Mouse (Mus musculus): ENCODE data around the gene Antxr1. TPM values are rescaled to one million over a fixed set of nuclear protein-coding genes. Genes with fewer than 3 reads are reported as not detected.

Gene Antxr1
- polyA plus RNA-seq, 1 experiment from 2014 or later = 2.8 TPM

DNA sequence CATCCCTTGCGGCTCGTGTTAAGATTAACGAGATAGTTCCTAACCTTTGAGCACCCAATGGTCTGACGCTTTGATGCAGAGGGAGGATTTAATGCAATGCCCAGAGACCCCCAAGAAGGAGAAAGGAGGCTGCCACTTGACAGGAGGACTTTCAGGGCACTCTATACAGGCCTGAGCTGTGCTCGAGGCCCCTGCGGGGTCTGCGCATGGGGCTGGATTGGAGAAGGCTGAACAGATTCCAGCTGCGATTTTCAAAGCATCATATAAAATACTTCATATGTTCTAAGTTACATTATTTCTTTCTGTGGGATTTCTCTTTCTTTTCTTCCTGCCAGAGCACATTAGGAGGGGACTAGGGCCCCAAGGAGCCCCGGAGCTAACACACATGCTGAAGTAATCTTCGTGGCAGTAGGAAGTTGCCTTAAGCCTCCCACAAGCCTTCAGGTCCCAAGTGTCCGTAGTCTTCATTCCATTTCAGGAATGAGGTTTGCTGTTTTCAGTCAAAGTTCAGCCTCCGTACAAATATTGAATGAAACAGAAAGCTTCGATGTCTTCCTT lies 133.5 kb downstream of the Antxr1 start:
- H3K36me3 ChIP-seq = peaks cover 9% of the 10 kb centered on the region
- H3K27ac ChIP-seq = no peak overlapping the region
- no peak overlapping the region for H3K4me3 ChIP-seq
- 93% methylated on average over 13 of the region's 13 CpGs for WGBS
- H3K27me3 ChIP-seq (ENCODE audit: insufficient read depth, poor library complexity, severe bottlenecking) = no peaks in the 10 kb centered on the region
- DNase-seq (ENCODE audit: low spot score) = no peak
- no peaks in the 10 kb centered on the region for H3K9me3 ChIP-seq
- H3K4me1 ChIP-seq (replicated peaks) = 0 out of 2 replicates have a peak, but pooled peaks cover 4% of the 10 kb centered on the region

DNA sequence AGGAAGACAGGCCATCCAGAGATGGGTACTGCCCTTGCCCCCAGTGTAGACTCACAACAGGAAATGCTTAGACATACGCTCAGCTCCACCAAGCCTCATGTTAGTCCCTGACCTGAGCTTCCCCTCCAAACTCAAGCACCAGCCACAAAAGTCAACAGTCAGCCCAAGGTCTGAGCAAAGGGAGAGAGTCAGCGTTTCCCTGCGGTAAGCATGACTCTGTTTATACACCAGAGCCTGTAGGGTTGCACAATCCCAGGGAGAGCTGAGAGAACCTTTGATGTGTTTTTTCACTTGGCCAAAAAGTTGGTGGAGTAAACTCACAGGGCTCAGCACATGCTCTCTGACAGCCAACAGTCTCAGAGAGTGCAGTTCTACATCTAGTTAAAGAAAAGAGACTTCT lies 145.9 kb downstream of the Antxr1 start:
- DNase-seq (ENCODE audit: low spot score) = no peak
- peaks cover 3% of the 10 kb centered on the region for H3K36me3 ChIP-seq

DNA sequence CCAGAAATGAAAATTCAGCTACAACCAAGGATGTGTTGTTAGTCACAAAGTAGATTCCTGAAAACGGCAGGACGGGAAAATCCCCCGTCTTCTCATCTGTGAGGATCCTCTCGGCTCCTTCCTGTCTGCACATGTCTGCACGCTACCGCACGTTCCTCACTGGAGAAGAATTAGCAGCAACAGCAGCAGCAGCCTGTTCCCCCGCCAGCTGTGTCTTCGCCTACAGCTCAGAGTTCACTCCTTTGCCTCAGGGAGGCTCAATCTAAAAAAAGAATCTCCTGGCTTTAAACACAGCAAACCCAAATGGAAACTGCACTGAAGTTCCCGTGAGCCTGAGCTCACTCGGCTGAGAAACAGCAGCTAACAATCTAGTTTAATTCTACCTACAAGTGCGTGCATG lies 148.6 kb downstream of the Antxr1 start:
- DNase-seq (ENCODE audit: low spot score) = no peak
- WGBS = 83% methylated on average over 12 of the region's 12 CpGs

More for the DNA sequence above, 145.9 kb downstream of the Antxr1 start:
- no peak overlapping the region for H3K27ac ChIP-seq
- no peaks in the 10 kb centered on the region for H3K27me3 ChIP-seq (ENCODE audit: insufficient read depth, poor library complexity, severe bottlenecking)
- 76% methylated on average over 3 of the region's 3 CpGs for WGBS
- no peak overlapping the region for H3K4me3 ChIP-seq
- 0 out of 2 replicates have a peak, but pooled peaks cover 3% of the 10 kb centered on the region for H3K4me1 ChIP-seq (replicated peaks)
- no peaks in the 10 kb centered on the region for H3K9me3 ChIP-seq

DNA sequence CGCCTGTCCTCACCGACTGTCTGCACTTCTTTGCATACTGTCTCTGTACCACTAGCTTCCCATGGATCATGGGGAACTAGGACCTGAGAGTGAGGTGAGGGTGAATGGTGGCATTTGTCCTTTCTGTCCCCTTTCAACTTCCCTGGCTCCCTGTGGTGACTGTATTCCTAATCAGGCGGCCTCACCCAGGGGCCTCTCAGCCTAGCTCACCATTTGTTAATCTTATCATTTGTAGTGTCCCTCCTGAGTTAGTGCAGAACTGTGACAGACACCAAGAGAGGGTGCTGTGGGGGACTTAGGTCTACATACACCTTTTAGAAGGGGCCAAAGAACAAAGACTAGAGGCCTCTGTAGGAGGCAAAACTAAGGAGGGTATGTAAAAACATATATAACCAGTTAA lies 151.2 kb downstream of the Antxr1 start:
- DNase-seq (ENCODE audit: low spot score) = no peak
- Histone ChIP-seq H3K4me3 (no peak overlapping the region), H3K27ac (0 out of 2 replicates have a peak overlapping the region, but pooled peaks have one; percentile 23), H3K27me3 (ENCODE audit: insufficient read depth, poor library complexity, severe bottlenecking) (no peaks in the 10 kb centered on the region), H3K4me1 (replicated peaks) (no peaks in the 10 kb centered on the region), H3K9me3 (no peaks in the 10 kb centered on the region), H3K36me3 (peaks cover 7% of the 10 kb centered on the region)
- WGBS = 77% methylated on average over 3 of the region's 3 CpGs

More for the DNA sequence above, 148.6 kb downstream of the Antxr1 start:
- H3K27me3 ChIP-seq (ENCODE audit: insufficient read depth, poor library complexity, severe bottlenecking) = no peaks in the 10 kb centered on the region
- H3K9me3 ChIP-seq = no peaks in the 10 kb centered on the region
- peaks cover 3% of the 10 kb centered on the region for H3K36me3 ChIP-seq
- 0 out of 2 replicates have a peak, but pooled peaks cover 3% of the 10 kb centered on the region for H3K4me1 ChIP-seq (replicated peaks)
- H3K4me3 ChIP-seq = no peak overlapping the region
- H3K27ac ChIP-seq = no peak overlapping the region

DNA sequence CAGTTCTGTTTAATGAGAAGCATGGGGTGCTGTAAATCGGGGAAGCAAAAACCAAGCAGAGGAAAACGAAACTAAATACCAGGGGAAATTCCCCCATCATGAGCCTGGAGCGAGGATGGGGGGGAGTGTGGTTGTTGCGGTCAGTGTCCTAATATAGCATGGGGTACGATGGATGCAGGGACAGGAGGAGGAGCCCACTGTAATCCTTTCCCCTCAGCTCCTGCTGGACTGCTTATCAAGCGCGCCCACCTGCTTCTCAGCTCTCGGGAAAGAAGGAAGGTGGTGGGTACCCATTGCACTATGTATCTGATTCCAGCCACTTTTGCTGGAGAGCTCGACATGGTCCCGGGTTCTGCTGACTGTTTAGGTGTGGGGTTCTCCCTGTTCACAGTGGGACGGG lies 151.6 kb downstream of the Antxr1 start:
- WGBS = 85% methylated on average over 11 of the region's 11 CpGs
- peaks cover 11% of the 10 kb centered on the region for H3K36me3 ChIP-seq
- no peaks in the 10 kb centered on the region for H3K4me1 ChIP-seq (replicated peaks)
- peak overlapping the region; percentile 23; the same call in 1 of the 2 replicates for H3K27ac ChIP-seq
- DNase-seq (ENCODE audit: low spot score) = no peak
- H3K9me3 ChIP-seq = no peaks in the 10 kb centered on the region
- no peaks in the 10 kb centered on the region for H3K27me3 ChIP-seq (ENCODE audit: insufficient read depth, poor library complexity, severe bottlenecking)
- H3K4me3 ChIP-seq = no peak overlapping the region

DNA sequence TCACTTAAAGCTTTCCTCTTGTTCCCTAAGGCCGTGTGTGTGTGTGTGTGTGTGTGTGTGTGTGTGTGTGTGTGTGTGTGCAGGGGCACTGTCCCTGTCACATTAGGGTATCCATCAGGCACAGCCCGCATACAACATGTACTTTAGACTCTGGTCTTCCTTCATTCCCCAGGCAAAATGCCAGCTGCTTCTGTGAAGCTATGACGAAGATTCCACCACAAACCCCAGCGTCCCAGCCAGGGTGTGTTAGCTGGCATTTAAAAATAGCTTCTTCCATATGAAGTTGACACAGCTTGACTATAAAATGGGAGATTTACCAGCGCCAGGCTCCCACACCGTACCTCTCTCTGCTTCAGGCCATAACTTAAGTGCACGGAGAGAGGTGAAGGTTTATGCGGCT lies 152.5 kb downstream of the Antxr1 start:
- Histone ChIP-seq H3K27ac (no peak overlapping the region), H3K36me3 (peaks cover 17% of the 10 kb centered on the region), H3K27me3 (ENCODE audit: insufficient read depth, poor library complexity, severe bottlenecking) (no peaks in the 10 kb centered on the region), H3K4me1 (replicated peaks) (no peaks in the 10 kb centered on the region), H3K9me3 (no peaks in the 10 kb centered on the region), H3K4me3 (no peak overlapping the region)
- DNase-seq (ENCODE audit: low spot score) = no peak
- 88% methylated on average over 8 of the region's 8 CpGs for WGBS

DNA sequence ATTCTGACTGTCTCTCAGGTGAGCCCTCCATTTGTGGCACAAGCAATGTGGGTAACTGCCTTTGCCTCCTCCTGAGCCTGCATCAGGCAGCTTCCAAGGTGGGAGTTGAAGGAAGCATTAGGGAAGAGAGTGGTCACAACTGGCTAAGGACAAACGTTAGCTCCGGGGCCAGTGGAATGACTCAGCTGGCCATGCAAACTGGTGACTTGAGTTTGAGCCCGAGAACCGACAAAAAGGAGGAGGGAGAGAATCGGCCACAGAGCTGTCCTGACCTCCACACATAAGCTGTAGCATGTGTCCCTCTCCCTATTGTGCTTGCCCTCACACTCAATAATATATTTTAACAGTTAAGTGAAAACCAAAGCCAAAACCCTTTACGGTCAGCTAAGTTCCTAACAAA lies 152.9 kb downstream of the Antxr1 start:
- WGBS = 87% methylated on average over 6 of the region's 6 CpGs
- H3K27me3 ChIP-seq (ENCODE audit: insufficient read depth, poor library complexity, severe bottlenecking) = no peaks in the 10 kb centered on the region
- DNase-seq (ENCODE audit: low spot score) = no peak
- peaks cover 19% of the 10 kb centered on the region for H3K36me3 ChIP-seq
- H3K4me1 ChIP-seq (replicated peaks) = no peaks in the 10 kb centered on the region
- no peak overlapping the region for H3K4me3 ChIP-seq
- H3K9me3 ChIP-seq = no peaks in the 10 kb centered on the region
- H3K27ac ChIP-seq = no peak overlapping the region

DNA sequence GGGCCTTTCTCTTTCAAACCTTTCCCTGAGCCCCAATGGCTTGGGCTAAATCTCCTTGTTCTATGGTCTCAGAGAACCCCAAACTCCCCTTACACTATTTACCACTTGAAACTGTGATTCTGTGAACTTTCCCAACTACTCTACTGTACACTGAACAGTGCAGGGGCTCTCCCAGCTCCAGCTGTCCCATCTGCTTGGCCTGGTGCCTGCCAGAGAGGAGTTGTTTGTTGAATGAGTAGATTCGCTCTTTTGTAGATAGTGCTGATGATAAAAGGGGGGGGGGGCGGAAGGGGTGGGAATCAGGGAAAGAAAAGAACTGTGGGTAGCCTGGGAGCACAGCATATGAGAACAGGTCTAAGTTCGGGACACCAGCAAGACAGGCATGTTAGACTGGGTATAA lies 164.2 kb downstream of the Antxr1 start:
- no peak for DNase-seq (ENCODE audit: low spot score)
- H3K4me1 ChIP-seq (replicated peaks) = no peaks in the 10 kb centered on the region
- H3K4me3 ChIP-seq = no peak overlapping the region
- no peak overlapping the region for H3K27ac ChIP-seq
- WGBS = 81% methylated on average over 3 of the region's 3 CpGs
- H3K27me3 ChIP-seq (ENCODE audit: insufficient read depth, poor library complexity, severe bottlenecking) = no peaks in the 10 kb centered on the region
- no peaks in the 10 kb centered on the region for H3K9me3 ChIP-seq
- H3K36me3 ChIP-seq = peaks cover 8% of the 10 kb centered on the region; the same call in 1 of the 2 replicates

DNA sequence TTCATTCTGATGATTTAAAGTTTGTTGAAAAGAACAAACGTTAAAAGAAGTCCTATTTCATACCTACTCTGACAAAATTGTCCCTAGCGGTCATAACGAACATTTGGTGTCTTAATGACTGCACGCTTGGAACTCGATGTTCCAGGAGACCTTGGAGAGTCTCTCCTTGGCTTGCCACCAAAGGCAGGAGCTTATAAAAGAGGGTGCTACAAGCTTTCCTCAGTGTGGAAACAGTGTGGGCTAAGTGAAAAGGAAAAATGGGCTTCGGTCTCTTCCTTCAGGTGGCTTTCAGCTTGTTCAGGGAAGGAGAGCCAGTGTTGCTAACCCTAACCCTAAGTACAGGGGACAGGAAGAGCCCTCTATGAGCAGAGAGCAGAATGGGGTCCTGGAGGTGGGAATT lies 164.7 kb downstream of the Antxr1 start:
- no peaks in the 10 kb centered on the region for H3K27me3 ChIP-seq (ENCODE audit: insufficient read depth, poor library complexity, severe bottlenecking)
- H3K4me3 ChIP-seq = no peak overlapping the region
- DNase-seq (ENCODE audit: low spot score) = no peak
- H3K9me3 ChIP-seq = no peaks in the 10 kb centered on the region
- 93% methylated on average over 6 of the region's 6 CpGs for WGBS
- H3K4me1 ChIP-seq (replicated peaks) = no peaks in the 10 kb centered on the region
- H3K36me3 ChIP-seq = peaks cover 8% of the 10 kb centered on the region; the same call in 1 of the 2 replicates
- H3K27ac ChIP-seq = no peak overlapping the region

DNA sequence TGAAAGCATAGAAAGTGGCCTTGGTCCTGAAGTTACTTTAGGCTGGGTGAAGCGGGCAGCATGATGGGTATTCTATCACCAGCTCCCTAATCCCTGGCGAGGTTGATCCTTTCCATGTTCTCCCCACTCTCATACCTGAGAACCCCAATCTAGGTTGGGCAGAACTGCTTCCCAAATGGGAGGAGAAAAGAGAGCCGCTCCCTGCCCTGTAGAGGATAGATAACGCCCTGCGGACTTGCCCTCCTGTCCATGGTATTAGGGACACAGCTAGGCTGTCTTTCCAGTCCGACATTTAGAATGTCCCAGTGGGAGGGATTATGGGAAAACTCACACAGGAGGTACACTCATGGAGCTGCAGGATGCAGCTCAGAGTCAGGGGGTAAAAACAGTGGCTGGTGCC lies 165.3 kb downstream of the Antxr1 start:
- H3K36me3 ChIP-seq = peaks cover 5% of the 10 kb centered on the region; the same call in 1 of the 2 replicates
- no peak overlapping the region for H3K4me3 ChIP-seq
- H3K4me1 ChIP-seq (replicated peaks) = no peaks in the 10 kb centered on the region
- H3K9me3 ChIP-seq = no peaks in the 10 kb centered on the region
- 87% methylated on average over 6 of the region's 6 CpGs for WGBS
- no peak for DNase-seq (ENCODE audit: low spot score)
- no peaks in the 10 kb centered on the region for H3K27me3 ChIP-seq (ENCODE audit: insufficient read depth, poor library complexity, severe bottlenecking)
- no peak overlapping the region for H3K27ac ChIP-seq

DNA sequence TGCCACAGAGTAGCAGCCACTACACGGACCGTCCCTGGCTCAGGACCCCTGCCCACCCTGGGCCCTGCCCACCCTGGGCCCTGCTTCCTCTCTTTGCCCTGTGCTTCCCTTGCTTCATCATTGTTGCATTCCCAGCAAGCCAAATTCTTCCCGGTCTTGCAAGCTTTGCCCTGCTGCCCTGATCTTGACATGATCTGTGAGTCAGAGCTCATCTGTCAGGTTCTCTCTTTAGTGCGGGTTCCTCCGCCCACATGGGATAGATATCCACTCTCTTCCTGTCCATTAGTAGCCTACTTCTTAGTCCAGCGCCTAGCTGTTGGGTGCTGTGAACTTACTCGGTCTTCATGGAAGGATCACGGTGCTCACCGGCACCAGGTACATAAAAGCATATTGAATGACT lies 167.6 kb downstream of the Antxr1 start:
- Histone ChIP-seq H3K27me3 (ENCODE audit: insufficient read depth, poor library complexity, severe bottlenecking) (no peaks in the 10 kb centered on the region), H3K27ac (no peak overlapping the region), H3K9me3 (no peaks in the 10 kb centered on the region), H3K4me1 (replicated peaks) (no peaks in the 10 kb centered on the region), H3K36me3 (0 out of 2 replicates have a peak, but pooled peaks cover 4% of the 10 kb centered on the region), H3K4me3 (no peak overlapping the region)
- DNase-seq (ENCODE audit: low spot score) = no peak
- 96% methylated on average over 9 of the region's 9 CpGs for WGBS

DNA sequence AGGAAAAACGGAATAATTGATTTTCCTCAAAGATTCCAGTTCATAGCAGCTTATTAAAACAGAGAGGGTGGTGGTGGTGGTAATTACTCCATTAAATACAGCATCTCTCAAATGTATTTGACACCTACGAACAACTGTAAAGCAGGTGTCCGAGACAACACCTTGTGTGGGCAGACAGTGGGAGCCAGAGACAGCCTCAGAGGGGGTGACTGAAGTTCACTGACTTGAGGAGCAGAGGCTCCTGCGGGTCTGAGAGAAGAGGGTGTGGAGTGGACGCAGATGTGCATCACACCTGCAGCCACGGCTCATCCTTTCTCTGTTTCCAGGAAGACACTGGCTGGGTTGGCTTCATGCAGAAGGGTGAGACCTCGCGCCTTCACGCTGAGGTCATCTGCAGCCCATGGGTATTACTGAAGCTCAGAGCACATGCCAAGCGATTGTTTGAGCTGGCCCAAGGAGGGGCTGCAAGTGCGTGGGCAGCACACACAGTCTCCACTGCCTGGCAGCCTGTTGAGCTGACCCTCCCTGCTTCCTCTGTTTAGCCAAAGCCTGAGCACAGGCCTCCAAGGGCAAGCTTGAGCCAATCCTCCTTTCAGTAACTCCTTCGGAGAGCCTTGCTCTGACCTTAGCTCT lies 168.8 kb downstream of the Antxr1 start:
- H3K27ac ChIP-seq = no peak overlapping the region
- H3K9me3 ChIP-seq = no peaks in the 10 kb centered on the region
- no peak for DNase-seq (ENCODE audit: low spot score)
- no peaks in the 10 kb centered on the region for H3K36me3 ChIP-seq
- 91% methylated on average over 12 of the region's 12 CpGs for WGBS
- no peaks in the 10 kb centered on the region for H3K4me1 ChIP-seq (replicated peaks)
- no peak overlapping the region for H3K4me3 ChIP-seq
- H3K27me3 ChIP-seq (ENCODE audit: insufficient read depth, poor library complexity, severe bottlenecking) = no peaks in the 10 kb centered on the region

DNA sequence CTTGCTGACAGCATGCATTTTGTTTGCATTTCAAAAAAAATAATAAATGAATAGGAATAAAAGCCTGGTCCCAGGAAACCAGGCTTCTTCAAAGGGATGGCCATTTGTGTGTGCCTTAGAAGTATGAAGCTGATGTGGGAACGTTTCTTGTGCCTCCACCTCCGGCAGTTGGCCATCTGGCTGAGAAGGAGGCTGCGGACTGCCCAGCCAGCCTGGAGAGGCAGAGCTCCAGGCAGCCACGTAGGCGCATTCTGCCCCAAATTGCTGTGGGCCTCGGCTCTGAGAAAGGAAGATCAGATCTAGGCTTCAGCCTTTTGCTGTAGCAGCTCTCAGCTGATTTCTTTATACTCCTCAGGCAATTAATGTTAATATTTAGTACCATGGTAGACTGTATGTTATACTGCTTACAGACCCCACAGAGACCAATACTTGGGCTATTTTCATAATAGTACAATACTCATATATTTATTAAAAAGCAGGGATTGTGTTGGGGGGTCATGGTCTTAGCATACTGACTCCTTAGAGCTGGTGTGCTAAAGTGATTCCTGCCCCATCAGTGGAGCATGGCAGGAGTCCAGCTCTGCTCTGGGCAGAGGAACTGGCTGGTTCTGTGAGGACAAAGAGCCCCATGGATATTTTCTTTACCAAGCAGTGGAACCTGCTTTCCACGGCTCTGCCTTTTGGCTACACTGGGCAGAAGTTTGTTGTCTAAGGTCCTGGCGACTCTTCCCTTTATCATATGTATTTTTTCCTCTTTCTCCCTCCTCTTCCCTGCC lies 169.9 kb downstream of the Antxr1 start:
- Histone ChIP-seq H3K27me3 (ENCODE audit: insufficient read depth, poor library complexity, severe bottlenecking) (no peaks in the 10 kb centered on the region), H3K4me1 (replicated peaks) (peaks cover 5% of the 10 kb centered on the region; the same call in 1 of the 2 replicates), H3K4me3 (no peak overlapping the region), H3K36me3 (no peaks in the 10 kb centered on the region), H3K27ac (no peak overlapping the region), H3K9me3 (no peaks in the 10 kb centered on the region)
- 79% methylated on average over 8 of the region's 8 CpGs for WGBS
- no peak for DNase-seq (ENCODE audit: low spot score)

Measured in hindbrain, embryonic 10.5 days (tissue).